Mouse (Mus musculus) liver, adult (tissue): ENCODE measurements around the gene Csrnp1.

Experiments used
- GATA4 ChIP-seq: IDR thresholded peaks from 2 replicates; pipeline ENCODE4 v1.6.1; 2014; ENCODE audit warnings: mild to moderate bottlenecking, low read length; ENCODE audit not compliant: insufficient replicate concordance

The Csrnp1 gene

DNA sequence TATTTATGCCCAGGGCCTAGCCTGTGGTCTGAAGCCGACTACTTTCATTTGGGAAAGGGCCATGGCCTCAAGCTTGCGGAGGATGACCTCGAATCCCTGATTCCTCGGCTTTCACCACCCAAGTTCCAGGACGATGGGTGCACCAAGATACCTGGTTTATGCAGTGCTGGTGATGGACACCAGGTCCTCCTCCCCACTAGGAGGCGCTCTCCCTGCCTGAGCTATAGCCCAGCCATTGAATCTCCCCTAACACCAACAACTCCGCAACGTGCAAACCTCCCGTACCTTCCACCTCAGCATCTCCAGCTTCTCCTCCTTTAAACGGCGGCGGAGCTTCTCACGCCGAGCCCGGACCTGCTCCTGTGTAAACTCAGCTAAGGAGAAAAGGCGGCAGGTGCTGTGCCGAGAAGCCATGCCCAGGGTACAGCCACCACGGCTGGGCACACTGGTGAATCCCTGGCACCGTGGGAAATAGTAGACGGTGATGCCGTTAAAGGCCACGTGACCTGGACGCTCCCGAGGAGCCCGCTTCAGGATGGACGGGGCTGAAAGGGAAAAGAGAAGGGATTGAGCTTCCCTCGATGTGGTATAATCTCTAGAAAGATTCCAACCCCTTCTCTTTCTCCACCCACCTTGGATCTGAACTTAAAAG, 10.5 kb downstream of the Csrnp1 start:
- TF ChIP-seq GATA4: no peak

DNA sequence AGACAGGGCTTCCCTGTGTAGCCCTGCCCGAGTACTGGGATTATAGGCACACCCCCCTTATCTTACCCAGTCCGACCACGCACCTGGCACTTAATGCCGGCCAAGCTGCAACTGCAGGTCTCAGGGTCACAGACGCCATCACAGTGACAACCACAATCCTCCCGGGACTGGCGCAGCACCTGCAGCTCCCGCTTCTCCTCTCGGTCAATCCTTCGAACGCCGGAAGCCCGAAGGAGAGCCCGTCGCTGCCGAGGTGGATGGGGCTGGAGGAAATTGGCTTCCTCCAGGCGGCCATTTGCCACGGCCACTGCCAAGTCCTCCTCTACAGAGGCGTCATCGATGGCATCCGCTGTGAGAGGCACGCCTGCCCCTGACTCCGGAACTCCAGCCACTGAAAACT, 11.2 kb downstream of the Csrnp1 start:
- no peak for TF ChIP-seq GATA4

DNA sequence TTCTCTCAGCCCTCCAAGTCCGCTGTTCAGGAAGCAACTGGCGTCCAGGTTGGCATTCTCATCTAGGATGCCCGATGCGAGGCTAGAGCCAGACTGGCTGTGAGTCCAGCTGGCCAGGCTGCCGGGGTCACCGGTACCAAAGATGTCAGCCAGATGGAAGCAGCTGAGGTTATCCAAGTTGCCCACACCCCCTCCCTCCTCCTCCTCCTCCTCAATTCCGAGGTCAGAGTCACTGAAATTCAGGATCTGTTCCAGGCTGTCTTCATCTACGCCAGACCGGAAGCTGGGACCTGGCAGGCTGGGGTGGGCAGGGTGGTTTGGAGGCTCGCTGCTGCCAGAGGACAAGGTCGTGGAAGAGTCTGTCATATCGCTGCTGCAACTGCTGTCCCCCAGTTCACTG, 11.9 kb downstream of the Csrnp1 start:
- TF ChIP-seq GATA4: no peak

DNA sequence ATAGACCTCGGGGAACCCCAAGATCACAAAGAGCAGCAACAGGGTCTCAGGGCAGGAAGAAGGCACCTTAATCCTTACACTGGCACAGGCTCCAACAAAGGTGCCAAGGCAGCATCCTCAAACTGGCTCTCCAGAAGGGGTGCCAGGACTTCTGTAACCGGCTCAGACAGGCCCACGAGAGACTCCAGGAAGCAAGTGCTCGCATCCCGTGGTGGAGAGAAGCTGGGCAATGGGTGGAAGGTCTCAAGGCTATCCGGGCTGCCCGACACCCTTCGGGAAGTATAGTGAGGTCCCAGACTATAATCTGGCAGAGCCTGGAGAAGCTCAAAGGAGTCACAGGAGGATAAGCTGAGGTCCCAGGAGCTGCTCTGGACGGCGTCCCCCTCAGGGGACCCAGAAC, 12.3 kb downstream of the Csrnp1 start:
- no peak for TF ChIP-seq GATA4

DNA sequence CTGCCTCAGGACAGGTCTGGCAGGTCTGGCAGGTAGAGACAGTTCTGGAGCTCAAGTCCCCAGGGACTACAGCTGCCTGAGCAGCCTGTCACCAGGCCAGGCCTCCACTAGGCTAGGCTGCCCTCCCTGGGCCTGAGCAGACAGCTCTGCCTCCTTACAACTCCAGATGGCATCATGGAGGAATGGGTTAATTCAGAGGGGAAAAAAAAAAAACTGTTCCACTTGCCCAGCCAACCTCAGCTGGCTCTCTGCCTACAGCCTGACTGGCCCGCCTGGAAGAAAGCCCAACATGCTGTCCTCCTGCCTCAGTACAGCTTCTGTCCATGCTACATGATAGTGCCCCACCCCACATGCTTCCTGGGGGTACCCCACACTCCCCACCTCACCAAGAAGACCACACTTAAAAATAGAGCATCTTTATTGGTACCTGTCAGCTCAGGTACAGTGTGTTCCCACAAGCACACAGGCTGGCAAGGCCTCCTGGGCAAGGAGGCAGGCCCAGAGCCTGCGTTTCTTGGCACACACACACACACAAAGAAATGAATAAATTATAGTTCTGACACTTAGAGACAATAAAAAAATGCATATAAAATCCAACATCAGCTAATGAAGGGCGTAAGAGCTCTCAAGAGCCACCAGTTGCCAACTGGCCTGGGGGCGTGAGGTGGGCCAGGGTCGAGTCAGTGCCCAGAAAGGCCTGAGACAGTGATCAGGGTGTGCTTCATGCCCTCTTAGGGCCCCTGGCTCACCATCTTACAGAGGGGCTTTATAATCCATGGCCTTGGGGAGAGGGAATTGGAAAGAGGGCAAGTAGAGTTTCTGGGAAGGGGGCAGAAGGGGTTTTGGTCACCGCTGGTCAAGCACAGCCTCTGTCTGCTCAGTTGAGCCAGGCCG, 13.4 kb downstream of the Csrnp1 start:
- no peak for TF ChIP-seq GATA4

DNA sequence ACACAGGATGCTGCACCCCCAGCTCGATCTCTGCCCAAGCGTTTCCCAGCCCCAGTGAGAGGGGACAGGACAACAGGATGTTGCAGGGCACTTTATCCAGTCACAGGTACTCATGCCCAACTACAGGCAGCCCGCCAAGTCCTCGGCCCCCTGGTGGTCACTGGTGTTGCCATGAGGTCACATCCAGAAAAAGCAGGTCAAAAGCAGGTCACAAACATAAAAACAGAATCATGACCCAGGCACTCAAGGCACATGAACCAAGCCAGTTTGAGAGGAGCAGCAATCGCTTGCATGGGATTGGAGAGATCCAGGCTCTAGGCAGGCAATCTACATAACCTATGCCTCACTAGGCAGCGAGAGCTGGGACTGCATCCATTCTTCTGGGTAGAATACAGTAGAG, 14.2 kb downstream of the Csrnp1 start:
- TF ChIP-seq GATA4: no peak

DNA sequence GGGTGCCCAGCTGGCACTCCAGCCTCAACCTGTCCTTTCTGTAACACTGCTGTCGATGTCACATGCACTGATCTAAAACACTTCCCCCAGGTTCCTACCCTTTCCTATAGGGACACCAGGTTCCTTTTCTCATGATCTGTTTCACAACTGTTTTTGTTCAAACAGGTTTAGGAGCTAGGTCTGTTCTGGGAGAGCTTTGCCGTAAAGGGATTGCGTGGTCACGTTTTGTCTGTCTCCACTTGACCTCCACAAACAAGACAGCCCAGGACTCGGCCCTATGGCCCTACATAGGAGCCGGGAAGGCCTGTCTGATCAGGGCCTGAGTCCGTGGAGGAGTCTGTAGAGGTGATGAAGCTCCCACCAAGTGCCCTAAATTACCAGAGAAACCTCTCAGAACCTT, 14.6 kb downstream of the Csrnp1 start:
- TF ChIP-seq GATA4: no peak

DNA sequence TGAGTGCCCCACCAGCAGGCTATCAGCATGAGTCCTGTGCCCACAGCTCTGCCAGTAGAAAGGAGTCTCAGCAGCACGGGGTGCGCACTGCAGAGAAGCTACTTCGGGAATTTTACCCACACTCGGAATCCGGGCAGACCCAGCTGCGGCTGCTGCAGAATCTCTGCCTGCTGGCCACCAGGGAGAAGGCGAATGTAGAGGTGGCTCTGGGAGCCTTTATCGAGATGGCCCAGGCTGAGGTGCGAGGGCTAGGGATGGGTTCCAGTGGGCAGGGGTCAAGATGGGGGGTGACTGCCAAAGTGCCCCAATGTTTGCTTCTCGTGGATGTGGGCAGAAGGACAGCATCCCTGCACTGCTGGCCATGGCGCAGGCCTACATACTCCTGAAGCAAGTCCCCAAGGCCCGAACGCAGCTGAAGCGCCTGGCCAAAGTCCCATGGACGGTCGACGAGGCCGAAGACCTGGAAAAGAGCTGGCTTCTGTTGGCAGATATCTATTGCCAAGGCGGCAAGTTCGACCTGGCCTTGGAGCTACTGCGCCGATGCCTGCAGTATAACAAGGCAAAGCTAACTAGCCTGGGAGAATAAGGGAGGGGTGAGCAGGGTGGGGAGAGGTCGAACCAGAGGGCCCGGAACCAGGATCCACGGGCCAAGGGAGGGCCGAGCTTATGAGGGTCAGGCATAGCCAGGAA, 18.1 kb downstream of the Csrnp1 start:
- TF ChIP-seq GATA4: no peak

DNA sequence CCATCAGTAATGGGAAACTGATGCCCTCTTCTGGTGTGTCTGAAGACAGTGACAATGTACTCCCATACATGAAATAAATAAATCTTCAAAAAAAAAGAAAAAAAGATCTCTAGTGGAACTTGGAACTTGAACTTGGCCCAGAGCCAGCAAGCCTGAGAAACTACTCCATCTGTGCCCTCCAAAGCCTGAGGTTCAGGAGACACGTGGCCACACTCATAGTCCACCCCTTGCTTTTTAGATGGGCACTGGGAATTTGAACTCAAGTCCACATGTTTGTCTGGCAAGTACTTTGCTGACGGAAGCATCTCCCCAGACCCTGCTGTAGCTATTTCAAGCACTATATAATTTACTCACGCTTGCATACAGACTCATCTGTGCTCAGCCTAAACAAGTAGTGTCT, 19.3 kb downstream of the Csrnp1 start:
- TF ChIP-seq GATA4: no peak

DNA sequence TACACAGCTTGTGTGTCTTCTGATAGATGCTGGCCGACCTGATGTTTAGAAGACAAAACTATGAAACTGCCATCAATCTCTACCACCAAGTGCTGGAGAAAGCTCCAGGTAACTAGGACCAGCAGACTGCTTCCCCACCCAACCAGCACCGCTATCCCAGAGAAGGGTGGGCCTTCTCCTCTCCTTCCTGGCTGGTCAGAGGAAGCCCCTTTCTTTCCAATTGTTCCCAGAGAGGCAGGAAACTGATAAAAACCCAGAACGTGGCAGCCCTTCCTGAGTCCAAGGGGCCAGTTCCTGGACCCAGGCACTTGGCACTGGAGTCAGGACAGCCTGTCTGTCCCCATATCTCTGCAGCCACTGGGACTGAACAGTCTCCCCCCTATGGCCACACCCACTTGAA, 20.3 kb downstream of the Csrnp1 start:
- peak; percentile 94; the same call in 1 of the 2 replicates for TF ChIP-seq GATA4

DNA sequence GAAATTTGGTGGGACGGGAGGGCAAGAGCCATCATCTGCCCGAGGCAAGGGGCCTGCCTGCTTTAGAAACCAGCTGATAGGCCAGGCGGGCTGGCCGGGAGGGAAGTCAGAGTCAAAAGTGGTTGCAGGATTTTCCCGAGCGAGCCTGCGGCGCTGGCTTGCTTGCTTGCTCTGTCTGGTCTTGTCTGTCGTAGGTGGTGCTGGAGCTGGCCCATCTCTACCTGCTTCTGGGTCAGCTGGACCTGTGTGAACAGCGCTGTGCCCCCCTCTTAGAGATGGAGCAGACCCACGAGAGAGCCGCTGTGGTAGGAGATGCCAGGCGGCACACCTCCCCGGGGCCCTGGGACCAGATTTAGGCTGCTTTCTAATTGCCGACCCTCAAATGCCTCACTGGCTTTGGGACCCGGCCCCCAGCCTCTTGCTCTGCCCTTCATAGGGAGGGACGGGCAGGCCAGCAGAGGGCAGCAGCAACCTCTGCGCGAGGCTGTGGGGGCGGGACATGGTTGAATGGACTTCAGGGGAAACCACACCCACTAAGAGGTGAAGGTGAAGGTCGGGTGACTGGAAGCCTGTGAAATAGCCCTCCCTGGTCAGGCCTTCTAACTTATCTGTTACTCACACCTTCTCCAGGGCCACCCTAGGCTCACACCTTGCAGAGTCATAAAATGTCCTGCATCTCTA, 21.3 kb downstream of the Csrnp1 start:
- peak; percentile 55; the same call in 1 of the 2 replicates for TF ChIP-seq GATA4

DNA sequence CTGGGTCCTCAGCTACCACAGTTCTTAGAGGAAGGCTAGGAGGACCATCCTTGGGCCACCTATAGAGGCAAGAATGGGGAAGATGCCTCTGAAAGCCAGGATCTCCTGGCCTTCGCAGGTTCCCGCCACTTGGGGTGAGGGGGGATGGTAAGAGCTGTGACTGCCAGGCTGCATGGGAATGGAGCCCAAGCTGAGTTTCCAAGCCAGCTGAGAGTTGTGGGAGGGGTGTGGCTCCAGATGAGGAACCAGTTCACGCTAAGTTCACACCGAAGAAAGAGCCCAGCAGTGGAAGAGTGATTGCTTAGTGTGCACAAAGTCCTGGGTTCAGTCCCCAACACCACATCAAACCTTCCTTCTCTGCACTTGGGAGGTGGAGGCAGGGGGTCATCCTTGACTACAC, 22.2 kb downstream of the Csrnp1 start:
- no peak for TF ChIP-seq GATA4

DNA sequence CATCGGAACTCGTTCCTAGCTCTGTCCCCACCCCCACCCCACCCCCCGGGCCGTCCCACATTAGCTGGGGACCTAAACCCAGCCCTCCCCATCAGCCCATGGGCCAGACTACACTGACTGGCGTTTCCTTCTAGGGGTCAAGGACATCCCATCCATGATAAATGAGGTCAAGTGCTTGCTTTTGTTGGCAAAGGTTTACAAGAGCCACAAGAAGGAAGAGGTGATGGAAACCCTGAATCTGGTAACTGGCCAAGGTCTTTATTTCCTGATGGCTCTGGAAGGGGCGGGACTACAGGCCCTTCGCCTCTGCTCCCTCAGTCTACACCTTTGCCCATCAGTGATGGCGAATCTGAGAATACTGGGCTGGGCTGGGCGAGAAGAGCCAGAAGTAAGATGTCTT, 25.6 kb downstream of the Csrnp1 start:
- TF ChIP-seq GATA4: no peak

DNA sequence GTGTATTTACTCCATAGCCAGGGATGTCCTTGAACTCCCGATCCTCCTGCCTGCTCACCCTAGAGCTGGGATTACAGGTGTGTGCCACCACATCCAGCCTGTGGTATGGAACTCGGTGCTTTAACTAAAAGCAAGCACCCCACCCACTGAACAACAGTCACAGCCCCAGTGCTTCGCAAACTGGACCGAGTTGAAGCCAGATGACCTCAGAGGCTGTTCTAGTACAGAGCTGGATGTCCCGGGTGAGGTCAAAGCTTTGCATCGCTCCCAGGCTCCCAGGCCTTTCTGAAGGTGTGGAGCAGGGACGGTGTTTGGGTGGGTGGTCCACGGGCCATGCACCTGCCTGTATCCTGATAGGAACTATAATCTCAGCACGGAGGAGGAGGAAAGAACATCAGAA, 33.1 kb downstream of the Csrnp1 start:
- no peak for TF ChIP-seq GATA4

DNA sequence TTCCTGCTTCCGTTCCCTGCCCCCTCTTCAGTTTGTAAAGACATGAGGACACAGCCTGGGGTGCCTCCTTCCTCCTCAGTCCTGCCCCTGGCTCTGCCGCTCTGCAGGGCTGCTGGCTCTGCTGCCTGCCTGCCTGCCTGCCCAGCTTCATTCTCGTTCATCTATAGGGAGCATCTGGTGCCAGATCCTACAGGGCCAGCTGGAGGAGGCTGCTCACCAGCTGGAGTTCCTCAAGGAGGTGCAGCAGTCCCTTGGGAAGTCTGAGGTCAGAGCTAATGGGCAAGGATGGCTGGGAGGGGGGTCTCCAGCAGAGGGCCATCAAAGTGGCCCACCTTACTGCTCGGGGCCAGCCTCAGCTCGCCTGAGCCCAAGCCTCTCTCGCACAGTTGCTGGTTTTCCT, 34.0 kb downstream of the Csrnp1 start:
- TF ChIP-seq GATA4: no peak
